Mouse (Mus musculus): Measurements from ENCODE around the gene Unc5c. TPM values are rescaled to one million over a fixed set of nuclear protein-coding genes. Genes with fewer than 3 reads are reported as not detected.

Gene Unc5c
- polyA plus RNA-seq, 1 experiment, result not detected

GRCm38 (mm10) chr3:141871805-141872204 lies 406.8 kb downstream of the Unc5c start:
- no peaks in the 10 kb centered on the region for H3K4me1 ChIP-seq (ENCODE audit: control insufficient read depth)
- H3K9me3 ChIP-seq (ENCODE audit: control insufficient read depth, low read length), result peaks cover 4% of the 10 kb centered on the region; the same call in 1 of the 2 replicates
- no peaks in the 10 kb centered on the region for H3K36me3 ChIP-seq (ENCODE audit: control insufficient read depth)
- no peaks in the 10 kb centered on the region for H3K27me3 ChIP-seq (ENCODE audit: control insufficient read depth)
- H3K4me3 ChIP-seq (replicated peaks), result no peak overlapping the region
- no peak for TF ChIP-seq GATA1 (IDR thresholded peaks at IDR 0.05; ENCODE audit: low read length)
- no peak for TF ChIP-seq TAL1 (IDR thresholded peaks at IDR 0.05; ENCODE audit: low read length)

GRCm38 (mm10) chr3:141872337-141873042 lies 407.5 kb downstream of the Unc5c start:
- H3K36me3 ChIP-seq (ENCODE audit: control insufficient read depth), result no peaks in the 10 kb centered on the region
- TF ChIP-seq TAL1 (IDR thresholded peaks at IDR 0.05; ENCODE audit: low read length) (no peak), GATA1 (IDR thresholded peaks at IDR 0.05; ENCODE audit: low read length) (no peak)
- no peaks in the 10 kb centered on the region for H3K4me1 ChIP-seq (ENCODE audit: control insufficient read depth)
- no peak overlapping the region for H3K4me3 ChIP-seq (replicated peaks)
- H3K9me3 ChIP-seq (ENCODE audit: control insufficient read depth, low read length), result peaks cover 4% of the 10 kb centered on the region; the same call in 1 of the 2 replicates
- H3K27me3 ChIP-seq (ENCODE audit: control insufficient read depth), result no peaks in the 10 kb centered on the region

GRCm38 (mm10) chr3:141882496-141882895 lies 417.5 kb downstream of the Unc5c start:
- Histone ChIP-seq H3K27me3 (ENCODE audit: control insufficient read depth) (no peaks in the 10 kb centered on the region), H3K4me3 (replicated peaks) (no peak overlapping the region), H3K36me3 (ENCODE audit: control insufficient read depth) (no peaks in the 10 kb centered on the region), H3K4me1 (ENCODE audit: control insufficient read depth) (no peaks in the 10 kb centered on the region), H3K9me3 (ENCODE audit: control insufficient read depth, low read length) (no peaks in the 10 kb centered on the region)
- TF ChIP-seq TAL1 (IDR thresholded peaks at IDR 0.05; ENCODE audit: low read length), result no peak
- TF ChIP-seq GATA1 (IDR thresholded peaks at IDR 0.05; ENCODE audit: low read length), result no peak

GRCm38 (mm10) chr3:141884190-141884589 lies 419.2 kb downstream of the Unc5c start:
- H3K4me3 ChIP-seq (replicated peaks), result no peak overlapping the region
- no peaks in the 10 kb centered on the region for H3K27me3 ChIP-seq (ENCODE audit: control insufficient read depth)
- H3K36me3 ChIP-seq (ENCODE audit: control insufficient read depth), result no peaks in the 10 kb centered on the region
- no peaks in the 10 kb centered on the region for H3K4me1 ChIP-seq (ENCODE audit: control insufficient read depth)
- no peaks in the 10 kb centered on the region for H3K9me3 ChIP-seq (ENCODE audit: control insufficient read depth, low read length)
- TF ChIP-seq TAL1 (IDR thresholded peaks at IDR 0.05; ENCODE audit: low read length) (no peak), GATA1 (IDR thresholded peaks at IDR 0.05; ENCODE audit: low read length) (no peak)
